Mouse (Mus musculus) thymus, adult 2 months (tissue): Measurements from ENCODE around the gene Atp1a2. TPM values are rescaled to one million over a fixed set of nuclear protein-coding genes. Genes with fewer than 3 reads are reported as not detected.

Experiments used
- DNase-seq: peaks from one replicate; pipeline ENCODE4 v3.0.0; 2021
- H3K27ac ChIP-seq: fragments of 200-500 bp; 2 replicates; pipeline ENCODE4 v1.5.1; 2012; ENCODE audit warnings: low read length, control low read depth; ENCODE audit not compliant: control insufficient read depth, insufficient read depth
- H3K27me3 ChIP-seq: fragments of 200-500 bp; 2 replicates; pipeline ENCODE4 v1.6.1; 2012; ENCODE audit warnings: mild to moderate bottlenecking, low read length, moderate library complexity, mixed read lengths; ENCODE audit not compliant: control insufficient read depth, insufficient read depth
- H3K36me3 ChIP-seq: fragments of 200-500 bp; 2 replicates; pipeline ENCODE4 v1.6.1; 2012; ENCODE audit warnings: mild to moderate bottlenecking, low read length, moderate library complexity; ENCODE audit not compliant: control insufficient read depth, insufficient read depth
- H3K4me1 ChIP-seq: fragments of 200-500 bp; replicated peaks from 2 replicates; pipeline ENCODE4 v1.6.1; 2012; ENCODE audit warnings: low read length; ENCODE audit not compliant: control insufficient read depth, insufficient read depth
- H3K4me3 ChIP-seq: fragments of 200-500 bp; 2 replicates; pipeline ENCODE4 v1.5.1; 2012; ENCODE audit warnings: mild to moderate bottlenecking, low read length, control low read depth, moderate library complexity; ENCODE audit not compliant: control insufficient read depth, insufficient read depth
- CTCF ChIP-seq: fragments of 200-500 bp; IDR thresholded peaks from 2 replicates; pipeline ENCODE4 v1.5.1; 2012; ENCODE audit warnings: mild to moderate bottlenecking, control low read depth, low read length, moderate library complexity, borderline replicate concordance; ENCODE audit not compliant: control insufficient read depth, poor library complexity, insufficient read depth; ENCODE audit errors: extremely low read depth
- POLR2A ChIP-seq: fragments of 200-500 bp; IDR thresholded peaks from 2 replicates; pipeline ENCODE4 v1.6.1; 2012; ENCODE audit warnings: mild to moderate bottlenecking, low read length, control low read depth, moderate library complexity; ENCODE audit not compliant: control insufficient read depth, poor library complexity, insufficient read depth; ENCODE audit errors: extremely low read depth
- WGBS: fragments of 180-500 bp; shearing (Covaris S2); methylation state at CpG from one replicate; pipeline ENCODE4 v1.1.7; 2018; 5-methylcytosine and 5-hydroxymethylcytosine counted together
- polyA plus RNA-seq: library from polyadenylated mRNA; depleted of rRNA; stranded (reverse); fragments of >200 nt; gene quantifications from 2 replicates; pipeline ENCODE4 v1.2.3, GENCODE M21; 2012; rRNA removed

Gene Atp1a2
- polyA plus RNA-seq, 1 experiment: 28.5 TPM

GRCm38 (mm10) chr1:172240945-172241708 is 56.7 kb downstream of the Atp1a2 start:
- DNase-seq: no peak
- 34% methylated on average over 6 of the region's 6 CpGs for WGBS
- Histone ChIP-seq H3K36me3 (no peaks in the 10 kb centered on the region), H3K27me3 (no peaks in the 10 kb centered on the region), H3K4me1 (no peaks in the 10 kb centered on the region), H3K4me3 (no peak overlapping the region), H3K27ac (no peak overlapping the region)
- TF ChIP-seq POLR2A: no peak
- no peak for TF ChIP-seq CTCF

- Histone ChIP-seq H3K27ac (no peak overlapping the region), H3K4me3 (no peak overlapping the region), H3K36me3 (no peaks in the 10 kb centered on the region), H3K27me3 (no peaks in the 10 kb centered on the region), H3K4me1 (no peaks in the 10 kb centered on the region)
- WGBS: 86% methylated on average over 1 of the region's 1 CpGs
- no peak for TF ChIP-seq POLR2A
- no peak for TF ChIP-seq CTCF
- no peak for DNase-seq
Observed at GRCm38 (mm10) chr1:172229215-172229614, 68.6 kb downstream of the Atp1a2 start.

GRCm38 (mm10) chr1:172228209-172228608 is 69.7 kb downstream of the Atp1a2 start:
- Histone ChIP-seq H3K36me3 (no peaks in the 10 kb centered on the region), H3K4me1 (no peaks in the 10 kb centered on the region), H3K4me3 (no peak overlapping the region), H3K27me3 (no peaks in the 10 kb centered on the region), H3K27ac (no peak overlapping the region)
- no peak for TF ChIP-seq CTCF
- TF ChIP-seq POLR2A: no peak
- DNase-seq: no peak
- WGBS: 100% methylated on average over 2 of the region's 2 CpGs

Other genes starting within 250 kb of the Atp1a2 start
- gene Nhlh1, start 240.5 kb downstream of the Atp1a2 start, polyA plus RNA-seq: 0.14 and 0.18 TPM in 2 replicates
- 53.9 and 58.9 TPM in 2 replicates for gene Copa, start 215.5 kb downstream of the Atp1a2 start, polyA plus RNA-seq
- gene Ncstn, start 215.3 kb downstream of the Atp1a2 start, polyA plus RNA-seq: 130 and 133 TPM in 2 replicates
- 68.5 and 76.9 TPM in 2 replicates for gene Pex19, start 171.3 kb downstream of the Atp1a2 start, polyA plus RNA-seq
- gene Dcaf8, start 150.0 kb downstream of the Atp1a2 start, polyA plus RNA-seq: 79.7 and 81.0 TPM in 2 replicates
- 28.4 and 38.8 TPM in 2 replicates for gene Pea15a, start 91.3 kb downstream of the Atp1a2 start, polyA plus RNA-seq
- gene Casq1, start 78.2 kb downstream of the Atp1a2 start, polyA plus RNA-seq: 0.54 and 1.4 TPM in 2 replicates
- 0.07 TPM in 1 of 2 replicates, not detected in the other for gene Atp1a4, start 39.6 kb downstream of the Atp1a2 start, polyA plus RNA-seq
- gene Igsf8, start 36.4 kb downstream of the Atp1a2 start, polyA plus RNA-seq: 159 and 162 TPM in 2 replicates
- 1.5 TPM in 2 replicates for gene Kcnj9, start 31.3 kb upstream of the Atp1a2 start, polyA plus RNA-seq
- gene Kcnj10, start 43.1 kb upstream of the Atp1a2 start, polyA plus RNA-seq: 3.2 and 3.9 TPM in 2 replicates
- 20.8 and 25.3 TPM in 2 replicates for gene Pigm, start 78.5 kb upstream of the Atp1a2 start, polyA plus RNA-seq
- gene Slamf9, start 177.3 kb upstream of the Atp1a2 start, polyA plus RNA-seq: 4.3 and 7.3 TPM in 2 replicates
- gene Igsf9, start 183.7 kb upstream of the Atp1a2 start, polyA plus RNA-seq: 16.4 and 20.3 TPM in 2 replicates
- gene Tagln2, start 202.0 kb upstream of the Atp1a2 start, polyA plus RNA-seq: 178 and 183 TPM in 2 replicates
- gene Cfap45, start 222.7 kb upstream of the Atp1a2 start, polyA plus RNA-seq: 0.15 and 0.56 TPM in 2 replicates